Comparison of ENCODE assay signal across 14 mouse cellular contexts in the genomic region with DNA sequence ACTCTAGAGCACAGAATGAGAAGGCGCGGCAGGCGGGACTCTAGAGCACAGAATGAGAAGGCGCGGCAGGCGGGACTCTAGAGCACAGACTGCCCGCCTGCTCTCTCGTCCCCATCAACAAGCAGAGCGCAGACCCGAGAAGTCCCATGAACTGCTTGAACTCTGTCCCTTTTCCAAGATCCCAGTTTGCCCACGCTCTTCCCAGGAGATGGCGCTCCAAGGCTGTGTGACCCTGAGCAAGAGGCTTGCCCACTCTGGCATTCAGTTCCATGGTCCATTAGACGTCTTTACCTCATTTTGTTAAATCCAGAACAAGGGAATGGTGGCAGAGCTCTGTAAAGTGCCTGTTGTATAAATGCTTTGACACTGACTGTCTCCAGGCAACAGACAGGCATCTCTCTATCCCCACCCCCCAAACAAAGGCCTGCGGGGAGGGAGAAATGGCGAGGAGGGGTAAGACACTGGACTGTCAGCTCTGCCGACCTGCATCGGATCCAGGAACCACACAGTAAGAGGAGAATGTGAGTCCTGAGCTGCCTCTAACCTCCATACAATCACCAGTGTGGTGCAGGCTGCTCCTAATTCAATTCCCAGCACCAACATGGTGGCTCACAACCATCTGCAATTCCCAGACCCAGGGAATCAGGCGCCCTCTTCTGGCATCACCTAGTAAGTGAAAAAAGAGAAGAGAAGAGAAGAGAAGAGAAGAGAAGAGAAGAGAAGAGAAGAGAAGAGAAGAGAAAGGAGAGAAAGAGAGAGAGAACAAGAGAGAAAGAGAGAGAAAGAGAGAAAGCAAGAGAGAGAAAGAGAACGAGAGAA.
DNase-seq lines count a peak whose midpoint lies in the region; ATAC-seq lines count a peak whose summit lies in the region.
"Had no signal": no experiment of that assay in that cellular context is flagged by ENCODE, and none has a peak within 500 bp of the region (broad histone marks: within the 10 kb centered on the region; RNA-seq: fewer than 3 reads in every experiment).

No protein-coding gene starts in this region.

- H3K4me3 ChIP-seq in megakaryocyte, embryonic 14.5 days (replicated peaks), result peak overlapping the region; percentile 50
- no peak overlapping the region for H3K4me3 ChIP-seq in hindbrain, embryonic 14.5 days (replicated peaks; ENCODE audit: low read length)
- H3K4me3 ChIP-seq in neural tube, embryonic 15.5 days (replicated peaks), result no peak overlapping the region
- H3K4me3 ChIP-seq: embryonic facial prominence, embryonic 13.5 days; limb, embryonic 15.5 days had no signal

- H3K4me2 ChIP-seq in hindbrain, embryonic 14.5 days (replicated peaks), result peak overlapping the region; percentile 15; the same call in 1 of the 2 replicates
- H3K4me2 ChIP-seq in neural tube, embryonic 15.5 days, result peak overlapping the region; percentile 11
- H3K4me2 ChIP-seq: embryonic facial prominence, embryonic 13.5 days; limb, embryonic 15.5 days had no signal

- H3K9me3 ChIP-seq in megakaryocyte, embryonic 14.5 days, result peaks cover 34% of the 10 kb centered on the region
- H3K9me3 ChIP-seq in hindbrain, embryonic 14.5 days (ENCODE audit: control insufficient read depth, low read length), result no peaks in the 10 kb centered on the region
- no peaks in the 10 kb centered on the region for H3K9me3 ChIP-seq in neural tube, embryonic 15.5 days (replicated peaks)
- H3K9me3 ChIP-seq: limb, embryonic 15.5 days had no signal

- no peaks in the 10 kb centered on the region for H3K4me1 ChIP-seq in megakaryocyte, embryonic 14.5 days
- H3K4me1 ChIP-seq in hindbrain, embryonic 14.5 days (replicated peaks; ENCODE audit: control insufficient read depth, insufficient read depth, low read length), result peaks cover 17% of the 10 kb centered on the region; the same call in 1 of the 2 replicates
- peaks cover 29% of the 10 kb centered on the region for H3K4me1 ChIP-seq in neural tube, embryonic 15.5 days
- H3K4me1 ChIP-seq: limb, embryonic 15.5 days had no signal

- DNase-seq in cerebellum, postnatal 25 days, result no peak
- DNase-seq in hindbrain, embryonic 14.5 days (ENCODE audit: low spot score), result no peak
- no peak for DNase-seq in gastrocnemius, postnatal 4 days (ENCODE audit: low spot score in 2 of 2)
- DNase-seq in spleen, postnatal 4 days (ENCODE audit: low spot score in 2 of 2), result no peak
- DNase-seq: adrenal gland, postnatal 36 days; gastrocnemius, postnatal 14 days; heart, postnatal 4 days had no signal

- ATAC-seq in cerebellum, adult (ENCODE audit: insufficient number of reproducible peaks, low FRiP score, low TSS enrichment), result peak; percentile 34; the same call in 1 of the 2 replicates
- ATAC-seq in megakaryocyte, adult 5-6 weeks (ENCODE audit: poor library complexity, severe bottlenecking), result no peak
- 0 out of 2 replicates have a peak, but pooled peaks have one; percentile 19 for ATAC-seq in hindbrain, embryonic 14.5 days (ENCODE audit: low FRiP score)
- ATAC-seq in neural tube, embryonic 15.5 days (ENCODE audit: low FRiP score), result peak; percentile 68

- peaks cover 22% of the 10 kb centered on the region for H3K27me3 ChIP-seq in megakaryocyte, embryonic 14.5 days (replicated peaks)
- no peaks in the 10 kb centered on the region for H3K27me3 ChIP-seq in hindbrain, embryonic 14.5 days (ENCODE audit: control insufficient read depth, insufficient read depth, low read length)
- no peaks in the 10 kb centered on the region for H3K27me3 ChIP-seq in neural tube, embryonic 15.5 days (replicated peaks)
- H3K27me3 ChIP-seq: embryonic facial prominence, embryonic 13.5 days; limb, embryonic 15.5 days had no signal

- H3K9ac ChIP-seq in hindbrain, embryonic 14.5 days, result 0 out of 2 replicates have a peak overlapping the region, but pooled peaks have one; percentile 6
- no peak overlapping the region for H3K9ac ChIP-seq in neural tube, embryonic 15.5 days (replicated peaks)
- H3K9ac ChIP-seq: embryonic facial prominence, embryonic 13.5 days; limb, embryonic 15.5 days had no signal

- no peaks in the 10 kb centered on the region for H3K36me3 ChIP-seq in megakaryocyte, embryonic 14.5 days (replicated peaks; ENCODE audit: low read length)
- H3K36me3 ChIP-seq in hindbrain, embryonic 14.5 days (replicated peaks; ENCODE audit: control insufficient read depth, insufficient read depth), result peaks cover 53% of the 10 kb centered on the region
- H3K36me3 ChIP-seq in neural tube, embryonic 15.5 days, result peaks cover 48% of the 10 kb centered on the region

- H3K27ac ChIP-seq in hindbrain, embryonic 14.5 days, result peak overlapping the region; percentile 89
- H3K27ac ChIP-seq in neural tube, embryonic 15.5 days (replicated peaks), result peak overlapping the region; percentile 80
- H3K27ac ChIP-seq: embryonic facial prominence, embryonic 13.5 days; limb, embryonic 15.5 days; macrophage had no signal

- 29% methylated on average over 19 of the region's 19 CpGs for WGBS in hindbrain, embryonic 14.5 days
- 40% methylated on average over 19 of the region's 19 CpGs for WGBS in neural tube, embryonic 15.5 days
